Mouse (Mus musculus): ENCODE results near the gene Reep3.
"Not testable (repeated sequence)": the region's sequence is repeated elsewhere in the genome, so short reads cannot be mapped to it uniquely, and the experiment has no call there.

The Reep3 gene

GRCm38 (mm10) chr10:67017891-67018290 is 78.9 kb downstream of the Reep3 start:
- no peak for DNase-seq (ENCODE audit: low read depth, low spot score)

DNA sequence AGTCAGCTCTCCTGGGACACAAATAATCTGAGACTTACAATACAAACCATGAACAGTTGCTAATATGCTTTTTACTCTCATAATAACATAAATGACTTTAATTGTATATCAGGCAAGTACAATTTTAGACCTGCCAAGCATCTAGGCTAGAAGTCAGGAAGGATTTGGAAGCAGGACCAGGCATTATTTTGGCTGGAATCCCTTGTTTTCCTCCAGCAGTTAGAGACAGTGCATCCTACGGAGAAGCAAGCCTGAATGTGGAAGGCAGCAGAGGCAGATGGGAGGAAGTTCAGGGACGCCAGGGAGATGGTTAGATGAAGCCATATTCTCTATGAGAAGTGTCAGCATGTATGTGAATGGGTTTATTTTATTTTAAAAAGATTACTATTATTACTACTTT is 79.4 kb downstream of the Reep3 start:
- no peak for DNase-seq (ENCODE audit: low read depth, low spot score)

- DNase-seq (ENCODE audit: low read depth, low spot score), result no peak
These were observed 80.0 kb downstream of the Reep3 start for GRCm38 (mm10) chr10:67016615-67017278.

GRCm38 (mm10) chr10:67014746-67015145 is 82.0 kb downstream of the Reep3 start:
- DNase-seq (ENCODE audit: low read depth, low spot score), result no peak

- DNase-seq (ENCODE audit: low read depth, low spot score), result no peak
These were observed 86.2 kb downstream of the Reep3 start for GRCm38 (mm10) chr10:67010521-67010920.

DNA sequence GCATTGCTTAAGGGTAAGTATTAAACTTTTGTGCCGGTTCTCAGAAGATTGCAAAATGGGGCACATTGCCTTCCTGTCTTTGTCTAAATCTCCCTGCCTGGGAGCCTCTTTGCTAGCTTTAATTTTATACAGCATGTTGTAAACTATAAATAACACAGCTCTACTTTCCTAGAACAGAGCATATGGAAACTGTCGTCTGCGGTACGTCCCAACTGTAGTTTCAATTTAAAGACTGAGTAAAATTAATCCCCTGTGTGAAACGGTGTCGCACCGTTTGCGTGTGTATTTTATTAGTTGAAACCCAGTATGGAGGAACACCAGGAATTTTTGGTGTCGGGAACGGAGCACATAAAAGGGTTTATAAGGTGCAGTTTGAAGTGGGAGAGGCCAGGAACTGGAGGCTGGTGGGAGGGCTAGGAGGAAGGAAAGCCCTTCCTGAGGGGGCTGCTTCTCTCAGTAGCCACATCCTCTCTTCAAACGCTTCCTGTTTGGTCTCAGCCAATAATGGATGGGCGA is 92.2 kb downstream of the Reep3 start:
- DNase-seq (ENCODE audit: low read depth, low spot score), result no peak

DNA sequence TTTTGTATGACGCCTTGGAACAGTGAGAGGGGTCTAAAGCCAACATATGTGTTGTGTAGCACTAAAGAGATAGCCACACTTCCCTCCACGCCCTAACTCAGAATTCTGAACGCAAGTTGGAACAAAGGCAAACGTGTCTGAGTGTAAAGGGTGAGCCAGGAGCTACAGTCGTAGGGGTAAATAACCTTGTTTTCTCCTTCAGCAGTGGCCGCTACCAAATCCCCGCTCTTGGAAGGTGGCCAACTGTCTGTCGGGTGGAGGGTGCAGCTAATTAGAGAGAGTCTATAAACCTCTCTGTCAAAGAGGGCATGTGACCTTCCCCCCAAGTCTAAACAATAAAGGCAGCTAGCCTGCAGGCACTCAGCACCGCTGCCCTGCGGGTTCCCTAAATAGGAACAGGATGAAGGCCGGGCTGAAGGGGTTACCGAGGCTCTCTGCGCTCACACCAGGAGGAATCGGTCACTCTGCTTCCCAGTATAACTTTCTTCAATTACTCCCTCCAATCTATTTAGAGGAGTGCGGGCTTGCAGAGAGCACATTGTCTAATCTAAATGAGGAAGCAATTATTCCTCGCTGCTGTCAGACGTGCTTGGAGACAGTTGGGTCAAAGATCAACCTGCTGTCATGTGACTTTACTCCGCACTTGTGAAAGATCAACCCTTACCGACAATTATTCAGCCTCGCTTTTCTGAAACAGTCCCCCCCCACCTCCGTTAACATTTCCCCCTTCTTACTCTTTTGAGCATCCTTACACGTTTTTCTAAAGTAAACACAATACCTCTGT is 92.8 kb downstream of the Reep3 start:
- DNase-seq (ENCODE audit: low read depth, low spot score), result no peak

DNA sequence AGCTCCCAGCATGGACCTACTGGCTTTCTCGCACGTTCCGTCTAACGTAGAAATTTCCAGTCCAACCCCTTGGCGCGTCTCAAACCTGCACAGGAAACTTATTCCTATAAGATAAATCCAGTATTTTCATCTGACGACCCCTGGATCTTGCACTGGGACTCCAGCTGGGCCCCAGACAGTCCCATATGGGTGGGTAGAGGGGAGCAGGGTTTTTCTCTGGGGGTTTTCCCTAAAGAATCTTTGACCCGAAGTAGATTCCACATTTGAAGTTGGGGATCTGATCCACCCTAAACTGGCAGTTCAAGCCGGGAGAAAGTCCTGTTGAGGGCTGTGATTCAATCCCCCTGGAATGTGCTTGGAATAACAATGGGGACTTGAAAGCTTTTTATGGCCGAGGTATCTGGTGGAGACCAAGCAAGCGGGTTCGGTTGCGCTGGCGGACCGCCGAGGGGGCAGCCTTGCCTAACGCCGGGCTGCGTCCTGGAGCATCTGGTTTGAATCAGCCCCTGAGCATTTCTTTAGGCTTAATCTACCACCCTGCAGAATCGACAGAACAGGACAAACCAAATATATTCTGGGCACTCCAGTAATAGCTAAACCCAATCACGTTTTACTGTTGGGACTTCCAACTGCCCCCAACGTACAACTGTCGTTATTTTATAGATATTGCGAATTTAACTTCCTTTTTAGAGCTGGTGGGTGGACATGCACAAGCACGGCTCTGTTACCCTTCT is 93.6 kb downstream of the Reep3 start:
- no peak for DNase-seq (ENCODE audit: low read depth, low spot score)

- DNase-seq (ENCODE audit: low read depth, low spot score), result no peak
These were observed 94.3 kb downstream of the Reep3 start for GRCm38 (mm10) chr10:67002207-67003008.

DNA sequence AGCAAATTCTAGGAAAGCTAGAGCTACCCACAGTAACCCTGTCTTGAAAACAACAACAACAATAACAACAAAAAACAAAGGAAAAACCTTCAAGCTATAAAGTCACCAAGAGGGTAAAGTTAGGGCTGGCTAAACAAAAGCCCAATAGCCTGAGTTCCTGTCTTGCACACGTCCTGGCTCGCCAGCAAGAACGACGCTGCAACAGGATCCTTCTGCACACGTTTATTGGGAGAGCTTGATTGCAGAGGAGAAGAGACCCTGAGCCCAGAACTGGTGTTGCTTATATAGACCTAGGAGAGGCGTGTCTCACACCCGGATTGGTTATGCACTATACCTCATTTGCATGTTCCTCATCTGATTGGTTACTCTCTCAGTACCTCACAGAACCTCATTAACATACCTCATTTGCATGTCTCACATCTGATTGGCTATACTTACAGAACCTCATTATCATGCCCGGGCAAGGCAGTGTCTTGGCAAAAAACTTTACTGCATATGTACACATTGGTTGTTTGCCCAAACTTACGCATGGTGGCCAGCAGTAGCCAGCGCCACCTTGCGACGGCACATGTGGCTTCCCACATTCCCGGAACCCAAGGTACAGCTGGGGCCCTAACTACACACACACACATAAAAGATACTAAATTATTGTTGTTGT is 95.7 kb downstream of the Reep3 start:
- not testable (repeated sequence) for DNase-seq (ENCODE audit: low read depth, low spot score)

GRCm38 (mm10) chr10:67000136-67000535 is 96.6 kb downstream of the Reep3 start:
- no peak for DNase-seq (ENCODE audit: low read depth, low spot score)

GRCm38 (mm10) chr10:66998770-66999169 is 98.0 kb downstream of the Reep3 start:
- no peak for DNase-seq (ENCODE audit: low read depth, low spot score)

- no peak for DNase-seq (ENCODE audit: low read depth, low spot score)
These were observed 101.6 kb downstream of the Reep3 start for GRCm38 (mm10) chr10:66995181-66995580.

DNA sequence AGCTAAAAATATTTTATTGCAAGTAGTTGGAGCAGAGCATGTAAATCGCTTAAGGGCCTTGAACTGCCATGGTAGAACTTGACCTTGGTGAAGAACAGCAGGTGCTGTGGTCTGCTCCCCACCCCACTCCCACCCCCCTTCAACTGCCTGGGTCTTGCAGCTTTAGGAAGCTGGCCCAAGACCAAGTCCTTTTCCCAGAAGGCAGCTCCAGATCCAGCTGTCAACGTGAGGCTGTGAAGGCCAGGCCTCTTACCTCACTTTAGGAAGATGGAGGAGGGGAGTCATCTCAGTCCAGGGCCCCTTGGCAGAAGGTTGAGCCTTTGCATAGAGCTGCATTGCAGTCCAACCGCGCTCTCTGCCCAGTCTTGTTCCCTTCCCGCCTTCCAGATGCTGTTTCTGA is 102.3 kb downstream of the Reep3 start:
- no peak for DNase-seq (ENCODE audit: low read depth, low spot score)

DNA sequence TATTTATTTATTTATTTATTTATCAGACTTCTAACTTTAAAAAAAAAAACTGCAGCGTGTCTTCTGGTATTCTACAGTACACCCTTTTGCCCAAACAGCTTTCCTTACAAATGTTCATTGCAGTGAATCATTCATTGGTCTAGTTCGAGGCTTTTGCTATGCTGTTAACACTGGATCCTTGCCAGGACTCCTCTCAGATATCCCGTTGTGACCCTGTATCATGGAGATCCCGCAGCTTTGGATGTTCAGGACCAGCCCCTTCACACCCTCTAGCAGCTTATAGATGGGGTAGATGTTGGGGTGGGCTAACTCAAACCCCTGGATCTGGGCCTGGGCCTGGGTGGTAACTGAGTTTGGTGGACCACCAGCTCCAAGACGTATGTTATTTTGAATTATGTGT is 104.2 kb downstream of the Reep3 start:
- no peak for DNase-seq (ENCODE audit: low read depth, low spot score)

- DNase-seq (ENCODE audit: low read depth, low spot score), result no peak
These were observed 106.2 kb downstream of the Reep3 start for GRCm38 (mm10) chr10:66990506-66990905.

GRCm38 (mm10) chr10:66983043-66983442 is 113.7 kb downstream of the Reep3 start:
- no peak for DNase-seq (ENCODE audit: low read depth, low spot score)

GRCm38 (mm10) chr10:66978215-66978614 is 118.5 kb downstream of the Reep3 start:
- DNase-seq (ENCODE audit: low read depth, low spot score), result no peak

DNA sequence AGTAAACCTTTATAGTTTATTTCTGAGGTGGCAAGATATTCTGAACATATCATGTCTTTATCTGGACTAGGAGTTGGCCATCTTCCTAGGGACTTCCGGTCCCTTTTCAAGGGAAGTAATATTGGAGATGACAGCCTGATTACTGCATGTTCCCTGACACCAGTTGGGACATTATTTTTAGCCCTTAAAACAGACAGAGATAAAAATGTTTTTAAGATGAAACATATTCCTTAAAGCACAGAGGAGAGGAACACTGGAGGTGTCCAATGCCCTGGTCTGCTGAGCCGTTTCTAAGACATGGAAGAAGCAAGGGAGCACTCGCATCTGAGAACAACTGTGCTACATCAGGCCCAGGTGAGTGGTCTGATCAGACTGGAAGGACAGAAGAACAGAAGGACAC is 119.7 kb downstream of the Reep3 start:
- DNase-seq (ENCODE audit: low read depth, low spot score), result no peak

DNA sequence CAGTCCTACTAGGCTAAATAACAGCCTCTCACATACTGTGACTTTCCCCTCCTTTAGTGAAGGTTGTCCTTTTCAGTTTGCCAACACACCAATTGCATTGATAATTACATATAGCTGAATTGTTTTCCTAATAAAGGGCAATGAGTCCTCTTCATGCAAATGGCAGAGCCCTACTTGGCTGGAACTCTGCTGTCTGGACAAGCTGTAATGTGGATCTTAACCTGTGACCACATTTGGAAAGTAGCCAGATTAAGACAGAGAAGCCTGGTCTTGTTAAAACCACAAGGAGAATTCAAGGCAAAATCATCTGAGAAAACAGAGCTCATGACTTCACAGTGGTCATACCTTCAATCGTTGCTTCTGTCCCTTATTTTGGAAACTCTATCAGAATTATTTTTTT is 121.3 kb downstream of the Reep3 start:
- no peak for DNase-seq (ENCODE audit: low read depth, low spot score)

GRCm38 (mm10) chr10:66974417-66974816 is 122.3 kb downstream of the Reep3 start:
- no peak for DNase-seq (ENCODE audit: low read depth, low spot score)
